Mouse (Mus musculus) layer of hippocampus, adult 2 months (tissue): ENCODE measurements at regions not wholly inside any gene's neighbourhood (a gene's known extent, or its start where the extent isn't known, plus 50 kb on each side); places are given as distances from the start of the nearest gene placed in this dataset.

Experiments
- DNase-seq, 2 experiments: peaks; one replicate each; pipeline ENCODE4 v3.0.0; 2022; ENCODE audit warnings: low spot score in 2 of 2
- H3K27ac ChIP-seq: fragments of 200-600 bp; 2 replicates; pipeline ENCODE4 v1.8.1; 2022
- H3K4me3 ChIP-seq: fragments of 200-600 bp; 2 replicates; pipeline ENCODE4 v1.8.1; 2022; ENCODE audit warnings: mild to moderate bottlenecking
- CTCF ChIP-seq: fragments of 200-600 bp; conservative IDR thresholded peaks from 2 replicates; pipeline ENCODE4 v1.8.1; 2022; ENCODE audit warnings: antibody characterized with exemption, mild to moderate bottlenecking, moderate library complexity

DNA sequence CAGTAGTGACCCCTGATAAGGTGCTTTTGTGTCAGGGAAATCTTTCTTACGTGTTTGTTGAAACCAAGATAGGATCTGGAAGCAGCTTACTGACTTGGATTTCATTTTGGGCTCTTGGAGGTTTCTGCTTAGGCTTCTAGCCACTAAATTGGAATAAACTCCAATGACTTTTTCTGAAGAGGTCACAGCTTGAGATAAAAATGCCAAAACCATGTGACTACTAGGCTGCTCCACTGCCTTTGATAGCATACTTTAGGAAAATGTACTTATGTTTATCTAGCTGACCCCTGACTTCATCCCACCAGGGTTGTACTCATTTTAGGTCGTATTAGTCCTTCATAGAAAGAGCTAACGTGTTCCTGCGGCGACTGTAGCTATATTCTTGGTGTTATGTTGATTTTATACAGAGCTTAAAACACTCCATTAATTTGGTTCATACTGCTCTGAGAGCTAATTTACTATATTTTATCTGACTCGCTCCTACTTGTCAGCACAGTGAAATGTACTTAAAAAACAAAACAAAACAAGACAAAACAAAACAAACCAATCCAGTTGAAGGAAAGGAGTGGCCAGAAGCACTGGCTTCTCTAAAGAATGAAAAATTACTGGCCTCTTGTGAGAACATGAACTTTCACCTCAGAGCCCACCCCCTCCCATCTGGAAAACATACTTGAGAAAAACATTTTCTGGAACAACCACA lies 168.5 kb upstream of the Pbx1 start:
- no peak overlapping the region for H3K4me3 ChIP-seq
- DNase-seq, result no peak
- no peak overlapping the region for H3K27ac ChIP-seq
- TF ChIP-seq CTCF, result no peak

DNA sequence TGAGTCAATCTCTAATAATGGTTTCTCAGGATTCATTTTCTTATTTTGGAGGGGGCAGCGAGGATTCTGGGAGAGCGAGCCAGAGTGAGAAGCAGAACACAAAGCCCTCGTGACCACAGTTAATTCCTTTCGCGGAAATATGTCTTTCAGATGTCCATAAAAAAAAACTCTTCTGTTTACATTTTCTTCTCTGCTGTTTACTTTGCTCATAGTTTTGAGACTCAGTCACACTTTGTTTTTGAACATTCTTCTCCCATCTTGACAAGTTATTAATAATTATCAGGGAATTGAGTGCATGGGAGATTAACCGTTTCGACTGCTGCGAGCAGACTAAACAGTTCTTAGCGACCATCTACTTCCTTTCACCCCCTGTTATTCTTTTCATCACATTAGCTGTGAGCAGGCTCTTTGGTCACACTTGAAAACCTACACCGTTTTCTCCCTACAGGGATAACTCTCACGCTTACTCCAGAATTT lies 166.2 kb upstream of the Pbx1 start:
- DNase-seq, result no peak
- Histone ChIP-seq H3K4me3 (peak overlapping the region; percentile 4; the same call in 1 of the 2 replicates), H3K27ac (no peak overlapping the region)
- no peak for TF ChIP-seq CTCF

DNA sequence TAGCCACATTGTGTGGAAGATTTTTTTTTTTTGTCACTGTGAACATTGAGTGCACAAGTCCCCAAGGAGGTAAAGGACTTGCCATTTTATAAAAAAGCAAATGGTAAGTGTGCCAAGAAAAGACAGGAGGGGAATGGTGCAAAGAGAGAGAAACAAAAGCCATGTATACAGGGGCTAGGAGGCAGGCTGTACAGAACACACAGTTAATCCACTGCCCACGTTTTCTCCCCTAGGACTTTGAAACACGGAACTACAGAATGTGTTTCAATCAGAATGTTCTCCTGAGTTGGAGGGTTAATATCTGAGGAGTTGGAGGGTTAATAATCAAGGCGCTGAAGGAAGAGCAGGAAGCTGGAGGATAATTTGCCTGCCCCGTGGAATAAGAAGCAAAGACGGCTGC lies 165.4 kb upstream of the Pbx1 start:
- H3K27ac ChIP-seq, result no peak overlapping the region
- no peak for TF ChIP-seq CTCF
- no peak for DNase-seq

DNA sequence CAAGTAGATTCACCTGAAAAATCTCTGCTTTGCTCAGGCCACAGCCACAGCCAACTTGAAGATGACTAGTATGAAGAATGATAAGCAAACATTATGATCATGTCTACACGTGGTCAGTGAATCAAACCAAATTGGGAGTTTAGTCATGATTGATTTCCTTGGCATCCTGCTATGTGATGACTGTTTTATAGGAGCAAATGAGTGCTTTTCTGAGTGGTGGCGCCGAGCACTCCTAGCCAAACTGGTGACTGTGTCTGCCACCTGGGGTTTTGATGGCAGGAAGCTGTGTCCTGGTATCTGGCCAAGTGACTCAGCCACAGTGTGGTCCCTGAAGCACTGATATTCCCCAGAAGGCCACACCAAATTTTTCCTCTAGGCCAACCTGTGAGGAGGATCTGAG lies 152.1 kb upstream of the Pbx1 start:
- no peak for TF ChIP-seq CTCF
- Histone ChIP-seq H3K4me3 (no peak overlapping the region), H3K27ac (no peak overlapping the region)
- DNase-seq, result peak in 1 of 2 experiments; percentile 1

More for the DNA sequence above, 165.4 kb upstream of the Pbx1 start:
- H3K4me3 ChIP-seq, result no peak overlapping the region; the same call in 1 of the 2 replicates

DNA sequence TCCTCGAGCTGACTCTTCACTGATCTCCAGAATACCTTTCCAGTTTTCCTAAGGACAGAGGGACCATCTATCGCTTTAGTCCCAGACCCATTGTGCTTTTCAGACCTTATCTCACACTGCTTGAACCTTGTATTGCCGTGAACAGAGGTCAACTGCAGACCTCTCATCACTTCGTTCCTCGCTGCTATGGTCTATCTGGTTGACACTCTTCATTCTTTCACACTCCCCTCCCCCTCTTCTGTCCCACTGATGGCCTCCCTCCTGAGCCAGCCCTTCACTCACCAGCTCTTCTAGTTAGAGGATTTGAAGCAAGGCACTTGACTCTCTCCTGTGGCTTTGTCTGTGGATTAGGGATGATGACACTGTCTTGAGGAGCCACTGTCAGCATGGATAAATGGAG lies 150.4 kb upstream of the Pbx1 start:
- H3K27ac ChIP-seq, result no peak overlapping the region
- no peak for DNase-seq
- H3K4me3 ChIP-seq, result no peak overlapping the region
- no peak for TF ChIP-seq CTCF

DNA sequence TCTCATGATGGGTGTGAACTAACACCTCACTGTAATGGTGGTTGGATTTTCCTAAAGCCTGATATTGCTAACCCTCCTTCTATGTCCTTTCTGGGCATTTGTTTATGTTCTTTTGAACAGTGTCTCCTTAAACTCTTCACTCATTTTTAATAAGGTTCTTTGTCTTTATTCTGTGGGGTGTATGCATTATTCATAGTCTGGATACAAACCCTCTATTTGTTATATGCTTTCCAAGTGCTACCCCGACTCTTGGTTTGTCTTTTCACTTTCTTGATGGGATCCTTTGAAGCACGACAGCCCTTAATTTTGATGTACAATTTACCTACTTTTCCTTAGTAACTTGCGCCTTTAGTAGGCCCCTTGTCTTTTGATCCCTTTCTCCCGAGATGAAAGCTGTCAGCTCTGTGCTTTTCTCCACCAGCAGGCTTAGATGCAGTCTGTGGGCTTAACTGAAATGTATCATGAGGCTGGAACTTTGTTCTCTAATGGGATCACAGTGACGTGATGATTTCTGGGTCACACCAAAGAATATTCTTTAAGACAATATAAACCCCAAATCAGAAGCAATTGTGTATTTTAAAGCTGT lies 138.0 kb upstream of the Pbx1 start:
- Histone ChIP-seq H3K27ac (no peak overlapping the region), H3K4me3 (no peak overlapping the region)
- TF ChIP-seq CTCF, result no peak
- no peak for DNase-seq

DNA sequence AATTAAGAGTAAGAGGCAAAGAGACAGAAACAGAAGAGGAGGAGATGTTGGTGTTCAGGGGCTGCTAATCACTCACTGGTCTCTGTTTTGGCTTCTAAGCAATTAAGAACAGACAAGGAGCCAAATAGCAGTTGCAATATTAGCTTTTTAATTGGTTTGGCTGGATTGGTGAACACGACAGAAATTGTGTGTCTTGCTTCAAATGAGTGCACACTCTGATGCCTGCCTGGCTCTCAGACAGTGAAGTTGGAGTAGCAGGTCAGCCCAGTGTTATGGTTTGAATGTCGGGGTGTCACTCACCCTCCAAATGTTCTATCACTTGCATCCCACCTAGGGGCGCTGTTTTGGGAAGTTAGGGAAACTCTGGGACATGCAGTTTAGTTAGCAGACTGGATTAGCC lies 120.3 kb upstream of the Pbx1 start:
- H3K4me3 ChIP-seq, result no peak overlapping the region
- TF ChIP-seq CTCF, result no peak; the same call in 1 of the 2 replicates
- no peak overlapping the region for H3K27ac ChIP-seq
- DNase-seq, result no peak

DNA sequence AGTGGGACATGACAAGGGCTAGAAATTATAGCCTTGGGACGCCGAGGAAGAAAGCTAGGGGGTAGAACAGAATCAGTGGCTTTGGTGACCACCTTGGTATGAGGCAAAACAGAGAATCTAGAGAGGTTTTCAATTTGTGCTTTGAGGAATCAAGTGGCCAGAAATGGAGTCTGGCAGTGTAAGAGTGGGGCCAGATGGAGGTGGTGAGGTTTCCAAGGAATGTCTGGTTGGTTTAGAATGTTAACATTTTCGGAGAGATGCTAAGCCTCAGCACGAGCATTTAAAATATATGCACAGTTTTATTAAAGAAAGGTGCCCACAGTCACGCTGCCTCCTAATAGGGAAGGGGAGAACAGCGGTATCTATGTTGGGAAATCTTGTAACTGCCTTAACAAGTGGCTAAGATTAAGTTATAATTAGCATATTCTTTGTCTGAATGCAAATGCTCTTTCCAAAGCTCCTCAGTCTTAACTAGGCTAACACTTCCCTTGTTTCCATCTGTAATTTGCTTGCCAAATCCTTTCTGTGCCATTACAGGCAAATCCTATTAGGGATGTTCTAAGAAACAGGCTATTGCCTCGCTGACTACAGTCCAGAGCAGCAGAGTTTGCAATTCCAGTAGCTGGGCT lies 117.9 kb upstream of the Pbx1 start:
- DNase-seq, result peak in 1 of 2 experiments; percentile 41

DNA sequence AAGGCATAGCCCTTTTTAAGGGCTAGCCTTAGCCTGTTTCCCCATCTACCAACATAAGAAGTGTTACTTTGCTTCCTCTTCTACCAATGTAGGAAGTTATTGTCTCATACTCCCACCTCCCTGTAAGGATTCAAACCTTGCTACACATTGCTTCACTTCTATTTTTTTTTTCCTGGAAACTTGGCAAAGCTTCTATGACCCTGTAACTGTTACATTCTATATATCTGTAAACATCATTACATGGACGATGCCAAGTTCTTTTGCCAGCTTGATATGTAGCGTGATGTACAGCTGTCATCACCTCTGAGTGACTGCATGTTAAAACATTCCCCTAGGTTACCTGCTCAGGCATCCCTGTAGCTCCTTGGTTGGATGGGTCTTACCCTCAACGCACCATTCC lies 114.1 kb upstream of the Pbx1 start:
- no peak overlapping the region for H3K4me3 ChIP-seq
- H3K27ac ChIP-seq, result no peak overlapping the region
- no peak for DNase-seq
- TF ChIP-seq CTCF, result no peak

More for the DNA sequence above, 117.9 kb upstream of the Pbx1 start:
- 0 out of 2 replicates have a peak overlapping the region, but pooled peaks have one; percentile 37 for H3K27ac ChIP-seq
- H3K4me3 ChIP-seq, result no peak overlapping the region
- no peak for TF ChIP-seq CTCF

DNA sequence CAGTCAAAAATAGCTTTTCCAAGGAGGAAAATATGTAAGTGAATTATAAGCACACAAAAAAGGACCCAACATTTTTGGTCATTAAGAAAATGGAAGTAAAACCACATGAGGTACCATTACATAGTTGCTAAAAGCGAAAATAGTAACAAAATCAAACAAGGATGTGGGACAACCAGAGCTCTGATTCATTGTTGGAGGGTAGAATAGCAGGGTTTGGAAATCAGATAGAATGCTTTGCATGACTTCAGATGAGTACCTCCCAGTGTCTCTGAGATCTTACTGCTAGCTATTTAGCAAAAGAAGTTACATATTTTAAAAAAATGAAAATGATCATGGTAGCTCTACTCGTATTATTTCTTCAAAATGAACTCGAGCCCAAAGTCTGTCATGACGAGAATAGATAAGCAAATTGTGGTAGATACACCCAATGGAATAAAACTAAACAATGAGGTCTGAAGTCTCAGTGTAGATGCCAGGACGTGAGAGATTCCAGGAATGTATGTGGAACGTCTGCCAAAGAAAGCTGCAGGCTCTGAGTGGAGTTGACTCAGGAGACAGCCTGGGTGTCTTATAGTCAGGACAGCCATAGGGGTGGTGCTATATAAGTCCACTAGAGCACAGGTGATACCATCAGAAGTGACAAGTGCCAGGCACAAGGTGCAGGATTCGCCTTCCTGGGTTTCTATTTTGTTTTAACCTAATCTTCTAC lies 113.2 kb upstream of the Pbx1 start:
- no peak for DNase-seq
- Histone ChIP-seq H3K27ac (no peak overlapping the region), H3K4me3 (no peak overlapping the region)
- no peak for TF ChIP-seq CTCF

DNA sequence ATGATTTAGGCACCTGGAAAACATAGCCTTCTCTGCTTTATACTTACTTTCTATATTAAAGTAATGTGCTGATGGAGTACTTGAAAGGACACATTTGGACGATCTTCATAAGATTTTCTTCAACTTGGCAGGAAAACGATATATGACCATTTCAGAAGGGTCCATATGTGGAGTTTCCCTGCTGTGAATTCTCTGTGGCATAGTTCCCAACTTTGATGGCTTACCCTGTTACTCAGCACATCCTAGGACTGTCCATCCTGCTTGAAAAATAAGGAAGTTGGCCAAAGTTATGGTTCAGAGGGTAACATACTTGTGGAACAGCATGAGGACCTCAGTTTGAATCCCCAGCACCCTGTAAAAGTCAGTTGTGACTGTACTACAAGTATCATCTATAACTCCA lies 109.2 kb upstream of the Pbx1 start:
- Histone ChIP-seq H3K27ac (no peak overlapping the region), H3K4me3 (no peak overlapping the region)
- no peak for DNase-seq
- TF ChIP-seq CTCF, result no peak

DNA sequence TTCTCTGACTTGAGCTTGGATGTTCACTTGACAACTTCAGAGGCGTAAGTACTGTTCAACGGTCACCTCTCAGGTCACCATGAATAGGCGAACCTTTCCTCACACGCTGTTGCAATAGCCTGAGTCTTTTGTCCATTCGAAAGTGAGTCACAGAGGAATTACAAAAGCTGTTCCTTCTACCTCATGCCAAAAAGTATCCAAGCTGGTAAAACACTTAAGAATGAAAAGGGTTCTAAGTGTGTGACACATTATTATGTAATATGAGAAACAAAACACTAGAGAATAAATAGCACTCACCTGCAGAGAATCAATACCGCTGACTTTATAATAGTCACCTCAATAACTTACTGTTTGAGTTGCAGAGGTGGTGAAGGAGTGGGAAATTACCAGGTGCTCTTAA lies 86.0 kb upstream of the Pbx1 start:
- DNase-seq, result no peak
- Histone ChIP-seq H3K4me3 (no peak overlapping the region), H3K27ac (no peak overlapping the region)
- no peak for TF ChIP-seq CTCF

DNA sequence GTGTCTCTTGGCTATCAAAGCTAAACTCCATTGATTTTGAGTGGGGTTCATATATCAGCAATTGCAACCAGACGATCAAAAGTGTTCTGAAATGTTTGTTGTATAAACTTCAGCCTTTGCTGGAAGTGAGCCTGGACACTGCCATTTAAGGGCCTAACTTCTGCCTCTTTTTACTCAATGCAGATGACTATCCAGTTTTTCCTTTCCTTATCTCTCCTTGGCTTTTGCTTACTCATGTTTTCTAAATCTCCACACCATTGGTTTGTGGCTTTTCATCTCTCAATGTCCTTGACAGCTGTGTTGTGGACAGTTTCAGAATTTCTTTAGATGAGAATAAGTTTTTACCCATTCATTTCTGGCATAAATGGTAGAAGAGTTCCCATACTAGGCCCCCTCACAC lies 74.3 kb upstream of the Pbx1 start:
- no peak for TF ChIP-seq CTCF
- Histone ChIP-seq H3K4me3 (no peak overlapping the region), H3K27ac (no peak overlapping the region)

More for the DNA sequence above, 74.3 kb upstream of the Pbx1 start:
- no peak for DNase-seq
